Comparison of ENCODE assay signal across 28 mouse cellular contexts in the genomic region with DNA sequence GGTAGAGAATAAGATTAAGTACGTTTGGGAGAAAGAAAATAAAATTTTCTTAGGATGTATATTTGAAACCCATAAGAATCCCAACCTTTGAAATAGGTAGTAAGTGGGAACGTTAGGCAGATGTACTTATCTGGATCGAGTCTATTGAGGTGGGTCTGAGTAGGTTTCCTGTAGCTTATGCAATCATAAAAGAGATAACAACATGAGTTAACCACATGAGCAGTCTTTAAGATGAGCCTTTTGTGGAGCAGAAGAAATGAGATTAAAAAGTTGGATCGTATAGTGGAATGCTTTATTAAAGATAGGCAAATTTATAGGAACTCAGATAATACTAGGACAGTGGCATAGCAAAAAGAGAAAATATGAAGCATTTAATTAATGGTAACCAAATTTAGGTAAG.
"Had no signal": no experiment of that assay in that cellular context is flagged by ENCODE, and none has a peak within 500 bp of the region (broad histone marks: within the 10 kb centered on the region; RNA-seq: fewer than 3 reads in every experiment).

No protein-coding gene starts in this region.

- H3K36me3 ChIP-seq: limb, embryonic 10.5 days; limb, embryonic 12.5 days; limb, embryonic 13.5 days; limb, embryonic 15.5 days; liver, embryonic 12.5 days; liver, embryonic 13.5 days; liver, embryonic 15.5 days; lung, embryonic 15.5 days; midbrain, embryonic 10.5 days; midbrain, embryonic 12.5 days; midbrain, embryonic 13.5 days; midbrain, embryonic 15.5 days; neural tube, embryonic 12.5 days had no signal

- H3K27ac ChIP-seq: limb, embryonic 10.5 days; limb, embryonic 12.5 days; limb, embryonic 13.5 days; limb, embryonic 15.5 days; liver, embryonic 12.5 days; liver, embryonic 13.5 days; liver, embryonic 14.5 days; liver, embryonic 15.5 days; lung, embryonic 15.5 days; macrophage; midbrain, embryonic 10.5 days; midbrain, embryonic 12.5 days; midbrain, embryonic 13.5 days; midbrain, embryonic 15.5 days; neural tube, embryonic 12.5 days had no signal

- H3K4me1 ChIP-seq: limb, embryonic 10.5 days; limb, embryonic 12.5 days; limb, embryonic 13.5 days; limb, embryonic 15.5 days; liver, embryonic 12.5 days; liver, embryonic 13.5 days; liver, embryonic 15.5 days; lung, embryonic 15.5 days; megakaryocyte, embryonic 14.5 days; midbrain, embryonic 10.5 days; midbrain, embryonic 12.5 days; midbrain, embryonic 13.5 days; midbrain, embryonic 15.5 days; neural tube, embryonic 12.5 days had no signal

- H3K9me3 ChIP-seq: limb, embryonic 10.5 days; limb, embryonic 12.5 days; limb, embryonic 13.5 days; limb, embryonic 15.5 days; liver, embryonic 12.5 days; liver, embryonic 13.5 days; liver, embryonic 15.5 days; lung, embryonic 15.5 days; midbrain, embryonic 12.5 days; midbrain, embryonic 13.5 days; midbrain, embryonic 15.5 days; neural tube, embryonic 12.5 days had no signal

- H3K4me3 ChIP-seq: limb, embryonic 10.5 days; limb, embryonic 12.5 days; limb, embryonic 13.5 days; limb, embryonic 15.5 days; liver, embryonic 12.5 days; liver, embryonic 13.5 days; liver, embryonic 15.5 days; lung, embryonic 15.5 days; megakaryocyte, embryonic 14.5 days; midbrain, embryonic 10.5 days; midbrain, embryonic 12.5 days; midbrain, embryonic 13.5 days; midbrain, embryonic 15.5 days; myocyte; neural tube, embryonic 12.5 days had no signal

- DNase-seq: left cerebral cortex, postnatal 4 days; liver; liver, embryonic 13.5 days; liver, postnatal 0 days; lung, adult 18-20 months; lung, adult 2 months; lung, embryonic 14.5 days; lung, postnatal 10 days; lung, postnatal 14 days; lung, postnatal 36 days; lung, postnatal 4 days; midbrain, embryonic 14.5 days had no signal

- H3K27me3 ChIP-seq: limb, embryonic 12.5 days; limb, embryonic 13.5 days; limb, embryonic 15.5 days; liver, embryonic 12.5 days; liver, embryonic 13.5 days; liver, embryonic 15.5 days; lung, embryonic 15.5 days; megakaryocyte, embryonic 14.5 days; midbrain, embryonic 12.5 days; midbrain, embryonic 13.5 days; midbrain, embryonic 15.5 days; neural tube, embryonic 12.5 days had no signal

- H3K9ac ChIP-seq: limb, embryonic 12.5 days; limb, embryonic 13.5 days; limb, embryonic 15.5 days; liver, embryonic 12.5 days; liver, embryonic 13.5 days; liver, embryonic 14.5 days; liver, embryonic 15.5 days; liver, postnatal 0 days; lung, embryonic 14.5 days; lung, embryonic 15.5 days; midbrain, embryonic 12.5 days; midbrain, embryonic 13.5 days; midbrain, embryonic 15.5 days; neural tube, embryonic 12.5 days had no signal
